Mouse (Mus musculus) lung, adult 10 weeks (tissue): ENCODE results near the gene Polk. TPM values are rescaled to one million over a fixed set of nuclear protein-coding genes. Genes with fewer than 3 reads are reported as not detected.

Experiments used
- polyA plus RNA-seq: library from polyadenylated mRNA; stranded (reverse); fragments of 350-450 nt; fragmentation: Illumina TruSeq; extraction: RNeasy Lipid Tissue Mini Kit (QIAGEN cat#74804); gene quantifications from one replicate; pipeline ENCODE4 v1.2.3, GENCODE M21; 2014; ENCODE audit warnings: low read depth, low replicate concordance; ENCODE audit not compliant: insufficient read depth

Gene Polk
- 4.7 TPM for polyA plus RNA-seq

GRCm38 (mm10) chr13:96542081-96542889, at the start of gene Polk, which contains the start of gene Col4a3bp:
Polk (minus strand) TSS chr13:96542579.
Col4a3bp (plus strand) TSS chr13:96542618.

GRCm38 (mm10) chr13:96490433-96490832, 51.9 kb downstream of the Polk start, which contains the start of gene Gm17622:
Gm17622 (plus strand) TSS chr13:96490733.

GRCm38 (mm10) chr13:96470957-96471356, 71.4 kb downstream of the Polk start, which contains the start of gene Ankdd1b:
Ankdd1b (minus strand) TSS chr13:96471198.

Other genes starting within 250 kb of the Polk start
- gene Poc5, start 154.3 kb downstream of the Polk start, polyA plus RNA-seq: 6.3 TPM
- gene Ankdd1b, start 71.4 kb downstream of the Polk start, polyA plus RNA-seq: not detected
- not detected for gene Gm17622, start 51.8 kb downstream of the Polk start, polyA plus RNA-seq
- 15.7 TPM for gene Col4a3bp, start within 50 bp of the Polk start, polyA plus RNA-seq
- 16.8 TPM for gene Hmgcr, start 128.4 kb upstream of the Polk start, polyA plus RNA-seq
- not detected for gene Ankrd31, start 205.7 kb upstream of the Polk start, polyA plus RNA-seq